In genomic region chr4:102852290-102852689, GRCm38 (mm10) we compare ENCODE assay signal across 30 mouse cellular contexts.
A peak's percentile ranks its signal among the peaks of the same experiment; 100 is the strongest.
DNase-seq lines count a peak whose midpoint lies in the region; ATAC-seq lines count a peak whose summit lies in the region.
"Had no signal": no experiment of that assay in that cellular context is flagged by ENCODE, and none has a peak within 500 bp of the region (broad histone marks: within the 10 kb centered on the region; RNA-seq: fewer than 3 reads in every experiment).

No protein-coding gene starts in this region.

- ATAC-seq in intestine, embryonic 15.5 days, result no peak
- ATAC-seq in liver, embryonic 11.5 days (replicated peaks; ENCODE audit: low FRiP score), result no peak
- ATAC-seq: forebrain, embryonic 16.5 days; hindbrain, embryonic 16.5 days had no signal

- no peaks in the 10 kb centered on the region for H3K9me3 ChIP-seq in intestine, embryonic 15.5 days
- H3K9me3 ChIP-seq in liver, embryonic 11.5 days (ENCODE audit: control insufficient read depth, low read length), result no peaks in the 10 kb centered on the region
- H3K9me3 ChIP-seq: embryonic facial prominence, embryonic 13.5 days; forebrain, embryonic 10.5 days; heart, embryonic 13.5 days; hindbrain, embryonic 10.5 days; limb, embryonic 10.5 days; limb, embryonic 15.5 days had no signal

- no peaks in the 10 kb centered on the region for H3K27me3 ChIP-seq in intestine, embryonic 15.5 days (replicated peaks)
- no peaks in the 10 kb centered on the region for H3K27me3 ChIP-seq in liver, embryonic 11.5 days (replicated peaks; ENCODE audit: control insufficient read depth, insufficient read depth, low read length)
- H3K27me3 ChIP-seq: embryonic facial prominence, embryonic 13.5 days; limb, embryonic 15.5 days had no signal

- WGBS in intestine, embryonic 15.5 days, result 85% methylated on average over 3 of the region's 3 CpGs
- WGBS in liver, embryonic 11.5 days, result 77% methylated on average over 3 of the region's 3 CpGs

- H3K9ac ChIP-seq in intestine, embryonic 15.5 days, result no peak overlapping the region
- no peak overlapping the region for H3K9ac ChIP-seq in liver, embryonic 11.5 days (ENCODE audit: low read depth, low read length)
- H3K9ac ChIP-seq: embryonic facial prominence, embryonic 13.5 days; heart, embryonic 13.5 days; limb, embryonic 15.5 days; liver, embryonic 14.5 days had no signal

- no peak overlapping the region for H3K4me3 ChIP-seq in intestine, embryonic 15.5 days (replicated peaks)
- H3K4me3 ChIP-seq in liver, embryonic 11.5 days (ENCODE audit: low read depth, low read length), result no peak overlapping the region
- H3K4me3 ChIP-seq: embryonic facial prominence, embryonic 13.5 days; forebrain, embryonic 10.5 days; heart, embryonic 13.5 days; hindbrain, embryonic 10.5 days; left cerebral cortex, adult 2 months; limb, embryonic 10.5 days; limb, embryonic 15.5 days had no signal

- peak; percentile 55 for DNase-seq in layer of hippocampus, adult 9-11 months
- DNase-seq in layer of hippocampus, postnatal 14 days (ENCODE audit: low spot score in 2 of 2), result no peak
- DNase-seq in frontal cortex, adult 2 months (ENCODE audit: extremely low spot score in 1 of 2, low spot score in 1 of 2), result peak; percentile 66 to 68
- DNase-seq in left cerebral cortex, postnatal 14 days (ENCODE audit: low spot score in 2 of 2), result peak; percentile 31 to 82
- DNase-seq in right cerebral cortex, postnatal 25 days, result peak; percentile 43
- DNase-seq in ovary, postnatal 14 days (ENCODE audit: low spot score), result no peak
- no peak for DNase-seq in liver, embryonic 11.5 days (ENCODE audit: low spot score)
- DNase-seq: adrenal gland, postnatal 36 days; cerebellum, adult 9-11 months; heart, postnatal 14 days; kidney, adult 2 months; kidney, postnatal 4 days; lung, adult 2 months; lung, postnatal 10 days; midbrain, embryonic 14.5 days; thymus, adult 2 months; thymus, postnatal 36 days had no signal

- no peaks in the 10 kb centered on the region for H3K36me3 ChIP-seq in intestine, embryonic 15.5 days
- H3K36me3 ChIP-seq in liver, embryonic 11.5 days (ENCODE audit: control insufficient read depth, insufficient read depth, low read length), result no peaks in the 10 kb centered on the region
- H3K36me3 ChIP-seq: embryonic facial prominence, embryonic 13.5 days; forebrain, embryonic 10.5 days; heart, embryonic 13.5 days; hindbrain, embryonic 10.5 days; limb, embryonic 10.5 days; limb, embryonic 15.5 days had no signal

- intact Hi-C loops in left cerebral cortex, postnatal 14 days (cut with DNase I), result no loop called here

- H3K4me2 ChIP-seq in intestine, embryonic 15.5 days (replicated peaks), result no peak overlapping the region
- H3K4me2 ChIP-seq in liver, embryonic 11.5 days, result no peak overlapping the region
- H3K4me2 ChIP-seq: embryonic facial prominence, embryonic 13.5 days; heart, embryonic 13.5 days; limb, embryonic 15.5 days had no signal

- H3K27ac ChIP-seq in intestine, embryonic 15.5 days, result no peak overlapping the region
- no peak overlapping the region for H3K27ac ChIP-seq in liver, embryonic 11.5 days (ENCODE audit: low read depth, low read length)
- H3K27ac ChIP-seq: embryonic facial prominence, embryonic 13.5 days; forebrain, embryonic 10.5 days; heart, embryonic 13.5 days; hindbrain, embryonic 10.5 days; kidney, postnatal 0 days; left cerebral cortex, adult 2 months; limb, embryonic 10.5 days; limb, embryonic 15.5 days; liver, embryonic 14.5 days; stomach, postnatal 0 days had no signal

- no peaks in the 10 kb centered on the region for H3K4me1 ChIP-seq in intestine, embryonic 15.5 days (replicated peaks)
- no peaks in the 10 kb centered on the region for H3K4me1 ChIP-seq in liver, embryonic 11.5 days (replicated peaks; ENCODE audit: control insufficient read depth, insufficient read depth, low read length)
- H3K4me1 ChIP-seq: embryonic facial prominence, embryonic 13.5 days; limb, embryonic 10.5 days; limb, embryonic 15.5 days had no signal

Comparison
In these comparisons a context has a peak if more than half of its experiments do, and no peak if none do; other contexts are left out.
1. DNase-seq: peak in layer of hippocampus, adult 9-11 months (single experiment), frontal cortex, adult 2 months (2 of 2), left cerebral cortex, postnatal 14 days (2 of 2) and right cerebral cortex, postnatal 25 days (single experiment); none in layer of hippocampus, postnatal 14 days (0 of 2), ovary, postnatal 14 days (single experiment) and liver, embryonic 11.5 days (single experiment).